Mouse (Mus musculus): ENCODE measurements at regions not wholly inside any gene's neighbourhood (a gene's known extent, or its start where the extent isn't known, plus 50 kb on each side); places are given as distances from the start of the nearest gene placed in this dataset.

GRCm38 (mm10) chr3:39372426-39372950, 485.7 kb downstream of the Fat4 start:
- DNase-seq (ENCODE audit: low read depth): no peak

- DNase-seq (ENCODE audit: low read depth): no peak
These were observed 488.7 kb downstream of the Fat4 start for GRCm38 (mm10) chr3:39375465-39375864.

GRCm38 (mm10) chr3:39388491-39388890, 501.8 kb downstream of the Fat4 start:
- no peak for DNase-seq (ENCODE audit: low read depth)

- no peak for DNase-seq (ENCODE audit: low read depth)
These were observed 503.7 kb downstream of the Fat4 start for GRCm38 (mm10) chr3:39390442-39390841.

GRCm38 (mm10) chr3:39392053-39392452, 505.3 kb downstream of the Fat4 start:
- no peak for DNase-seq (ENCODE audit: low read depth)

GRCm38 (mm10) chr3:39396672-39397071, 509.9 kb downstream of the Fat4 start:
- no peak for DNase-seq (ENCODE audit: low read depth)

- DNase-seq (ENCODE audit: low read depth): no peak
These were observed 510.5 kb downstream of the Fat4 start for GRCm38 (mm10) chr3:39397255-39397654.

GRCm38 (mm10) chr3:39397677-39398076, 510.9 kb downstream of the Fat4 start:
- no peak for DNase-seq (ENCODE audit: low read depth)

- no peak for DNase-seq (ENCODE audit: low read depth)
These were observed 538.3 kb downstream of the Fat4 start for GRCm38 (mm10) chr3:39424778-39425642.

GRCm38 (mm10) chr3:39425643-39426016, 538.9 kb downstream of the Fat4 start:
- no peak for DNase-seq (ENCODE audit: low read depth)

- DNase-seq (ENCODE audit: low read depth): no peak
These were observed 556.6 kb downstream of the Fat4 start for GRCm38 (mm10) chr3:39443328-39443727.

GRCm38 (mm10) chr3:39455650-39456049, 568.9 kb downstream of the Fat4 start:
- DNase-seq (ENCODE audit: low read depth): no peak

- DNase-seq (ENCODE audit: low read depth): no peak
These were observed 573.6 kb downstream of the Fat4 start for GRCm38 (mm10) chr3:39460183-39460888.

- no peak for DNase-seq (ENCODE audit: low read depth)
These were observed 574.8 kb downstream of the Fat4 start for GRCm38 (mm10) chr3:39461561-39461960.

GRCm38 (mm10) chr3:39465811-39466210, 579.1 kb downstream of the Fat4 start:
- no peak for DNase-seq (ENCODE audit: low read depth)

GRCm38 (mm10) chr3:39489392-39489791, 602.7 kb downstream of the Fat4 start:
- DNase-seq (ENCODE audit: low read depth): no peak

GRCm38 (mm10) chr3:39494363-39494762, 607.6 kb downstream of the Fat4 start:
- no peak for DNase-seq (ENCODE audit: low read depth)

- no peak for DNase-seq (ENCODE audit: low read depth)
These were observed 641.3 kb downstream of the Fat4 start for GRCm38 (mm10) chr3:39528087-39528486.

- DNase-seq (ENCODE audit: low read depth): no peak
These were observed 650.8 kb downstream of the Fat4 start for GRCm38 (mm10) chr3:39537515-39537914.

- DNase-seq (ENCODE audit: low read depth): no peak
These were observed 653.9 kb downstream of the Fat4 start for GRCm38 (mm10) chr3:39540530-39541118.

- DNase-seq (ENCODE audit: low read depth): no peak
These were observed 672.8 kb downstream of the Fat4 start for GRCm38 (mm10) chr3:39559460-39560041.

GRCm38 (mm10) chr3:39560951-39561350, 674.2 kb downstream of the Fat4 start:
- no peak for DNase-seq (ENCODE audit: low read depth)
